Mouse (Mus musculus) intestine, embryonic 16.5 days (tissue): ENCODE results near the gene Cenpn. TPM values are rescaled to one million over a fixed set of nuclear protein-coding genes. Genes with fewer than 3 reads are reported as not detected.

Source experiments
- ATAC-seq: fragments of 200-750 bp; cut with Nextera tagmentation; 2 replicates; pipeline ENCODE4 v1.8.0; 2017; ENCODE audit warnings: moderate TSS enrichment, moderate library complexity
- H3K27ac ChIP-seq: fragments of 300-500 bp; sonication (generic); 2 replicates; pipeline ENCODE4 v1.5.1; 2014; ENCODE audit warnings: mild to moderate bottlenecking, low read length
- H3K27me3 ChIP-seq: fragments of 300-500 bp; sonication (generic); replicated peaks from 2 replicates; pipeline ENCODE4 v1.6.1; 2014; ENCODE audit warnings: low read length, control low read depth, mixed read lengths; ENCODE audit not compliant: control insufficient read depth, insufficient read depth
- H3K36me3 ChIP-seq: fragments of 300-500 bp; sonication (generic); 2 replicates; pipeline ENCODE4 v1.6.1; 2014; ENCODE audit warnings: low read length, control low read depth; ENCODE audit not compliant: control insufficient read depth, insufficient read depth
- H3K4me1 ChIP-seq: fragments of 300-500 bp; sonication (generic); 2 replicates; pipeline ENCODE4 v1.6.1; 2014; ENCODE audit warnings: low read length, control low read depth, mixed read lengths; ENCODE audit not compliant: control insufficient read depth, insufficient read depth
- H3K4me2 ChIP-seq: fragments of 300-500 bp; sonication (generic); 2 replicates; pipeline ENCODE4 v1.6.1; 2014; ENCODE audit warnings: low read depth, low read length, control low read depth
- H3K4me3 ChIP-seq: fragments of 300-500 bp; sonication (generic); 2 replicates; pipeline ENCODE4 v1.5.1; 2014; ENCODE audit warnings: mild to moderate bottlenecking, low read length
- H3K9ac ChIP-seq: fragments of 300-500 bp; sonication (generic); 2 replicates; pipeline ENCODE4 v1.6.1; 2014; ENCODE audit warnings: low read depth, low read length
- H3K9me3 ChIP-seq: fragments of 300-500 bp; sonication (generic); 2 replicates; pipeline ENCODE4 v1.6.1; 2016; ENCODE audit warnings: low read length, control low read depth; ENCODE audit not compliant: control insufficient read depth
- WGBS: fragments of 180-500 bp; shearing (Covaris S2); extraction: QIAGEN DNeasy Blood & Tissue Kit; methylation state at CpG from one replicate; pipeline ENCODE4 v1.1.7; 2014; 5-methylcytosine and 5-hydroxymethylcytosine counted together
- polyA plus RNA-seq: library from polyadenylated mRNA; unstranded; fragments of >200 nt; fragmentation: Nextera tagmentation; extraction: Ambion mirVana; gene quantifications from 2 replicates; pipeline ENCODE4 v1.2.1, GENCODE M21; 2015

The Cenpn gene
- polyA plus RNA-seq, 1 experiment from 2014 or later = 26.9 TPM

GRCm38 (mm10) chr8:116927880-116928279 is 6.3 kb downstream of the Cenpn start:
- H3K36me3 ChIP-seq = peaks cover 6% of the 10 kb centered on the region; the same call in 1 of the 2 replicates
- H3K27me3 ChIP-seq = no peaks in the 10 kb centered on the region
- peak; percentile 40; the same call in 1 of the 2 replicates for ATAC-seq
- H3K4me1 ChIP-seq = no peaks in the 10 kb centered on the region
- no peaks in the 10 kb centered on the region for H3K9me3 ChIP-seq
- no peak overlapping the region for H3K4me2 ChIP-seq
- H3K4me3 ChIP-seq = no peak overlapping the region
- WGBS = 84% methylated on average over 9 of the region's 9 CpGs
- H3K27ac ChIP-seq = no peak overlapping the region
- no peak overlapping the region for H3K9ac ChIP-seq

GRCm38 (mm10) chr8:116928588-116928987 is 7.1 kb downstream of the Cenpn start:
- no peak overlapping the region for H3K27ac ChIP-seq
- 90% methylated on average over 5 of the region's 5 CpGs for WGBS
- H3K4me2 ChIP-seq = no peak overlapping the region
- H3K27me3 ChIP-seq = no peaks in the 10 kb centered on the region
- no peak for ATAC-seq
- H3K36me3 ChIP-seq = peaks cover 6% of the 10 kb centered on the region; the same call in 1 of the 2 replicates
- H3K9ac ChIP-seq = no peak overlapping the region
- H3K9me3 ChIP-seq = no peaks in the 10 kb centered on the region
- H3K4me1 ChIP-seq = no peaks in the 10 kb centered on the region
- H3K4me3 ChIP-seq = no peak overlapping the region

GRCm38 (mm10) chr8:116934976-116935375 is 13.4 kb downstream of the Cenpn start:
- WGBS = 88% methylated on average over 4 of the region's 4 CpGs

GRCm38 (mm10) chr8:116935506-116935905 is 14.0 kb downstream of the Cenpn start:
- Histone ChIP-seq H3K36me3 (peaks cover 6% of the 10 kb centered on the region; the same call in 1 of the 2 replicates), H3K9me3 (no peaks in the 10 kb centered on the region), H3K4me2 (no peak overlapping the region), H3K4me1 (no peaks in the 10 kb centered on the region), H3K27me3 (no peaks in the 10 kb centered on the region), H3K9ac (no peak overlapping the region), H3K4me3 (no peak overlapping the region), H3K27ac (no peak overlapping the region)
- ATAC-seq = no peak
- WGBS = 79% methylated on average over 6 of the region's 6 CpGs

More at GRCm38 (mm10) chr8:116934976-116935375, 13.4 kb downstream of the Cenpn start:
- Histone ChIP-seq H3K27me3 (no peaks in the 10 kb centered on the region), H3K9me3 (no peaks in the 10 kb centered on the region), H3K9ac (no peak overlapping the region), H3K27ac (no peak overlapping the region), H3K4me1 (no peaks in the 10 kb centered on the region), H3K4me3 (no peak overlapping the region), H3K4me2 (no peak overlapping the region), H3K36me3 (peaks cover 6% of the 10 kb centered on the region; the same call in 1 of the 2 replicates)
- ATAC-seq = no peak

GRCm38 (mm10) chr8:116942284-116943058 is 20.9 kb downstream of the Cenpn start:
- Histone ChIP-seq H3K9me3 (no peaks in the 10 kb centered on the region), H3K4me1 (peaks cover 7% of the 10 kb centered on the region), H3K27me3 (no peaks in the 10 kb centered on the region), H3K36me3 (0 out of 2 replicates have a peak, but pooled peaks cover 2% of the 10 kb centered on the region), H3K4me2 (peak overlapping the region; percentile 38; the same call in 1 of the 2 replicates), H3K9ac (no peak overlapping the region), H3K4me3 (no peak overlapping the region), H3K27ac (no peak overlapping the region)
- 72% methylated on average over 12 of the region's 12 CpGs for WGBS
- no peak for ATAC-seq

- H3K4me2 ChIP-seq = peak within 1 kb of the TSS; percentile 97
- whole genome bisulfite sequencing = under 1% methylated on average over 36 of the region's 46 CpGs
- H3K27me3 ChIP-seq = no peaks in the 10 kb centered on the region
- ATAC-seq = peak; percentile 92
- H3K27ac ChIP-seq = 0 out of 2 replicates have a peak within 1 kb of the TSS, but pooled peaks have one; percentile 8
- no peaks in the 10 kb centered on the region for H3K9me3 ChIP-seq
- H3K36me3 ChIP-seq = no peaks in the 10 kb centered on the region
- H3K4me3 ChIP-seq = peak within 1 kb of the TSS; percentile 90
- peak within 1 kb of the TSS; percentile 88 for H3K9ac ChIP-seq
- peaks cover 10% of the 10 kb centered on the region for H3K4me1 ChIP-seq
Measured at GRCm38 (mm10) chr8:116943161-116943554, 21.6 kb downstream of the Cenpn start, which contains the start of gene Atmin. Atmin (plus strand) TSS chr8:116943393.

GRCm38 (mm10) chr8:116943555-116944384 is 22.2 kb downstream of the Cenpn start:
- Histone ChIP-seq H3K4me1 (peaks cover 10% of the 10 kb centered on the region), H3K9me3 (no peaks in the 10 kb centered on the region), H3K27me3 (no peaks in the 10 kb centered on the region), H3K9ac (peak overlapping the region; percentile 88), H3K4me3 (peak overlapping the region; percentile 90), H3K4me2 (peak overlapping the region; percentile 97), H3K36me3 (no peaks in the 10 kb centered on the region), H3K27ac (0 out of 2 replicates have a peak overlapping the region, but pooled peaks have one; percentile 8)
- under 1% methylated on average over 62 of the region's 62 CpGs for WGBS
- ATAC-seq = peak; percentile 77

- Histone ChIP-seq H3K27me3 (no peaks in the 10 kb centered on the region), H3K9me3 (no peaks in the 10 kb centered on the region), H3K4me2 (peak overlapping the region; percentile 97), H3K36me3 (no peaks in the 10 kb centered on the region), H3K9ac (peak overlapping the region; percentile 88), H3K27ac (no peak overlapping the region), H3K4me3 (peak overlapping the region; percentile 90), H3K4me1 (peaks cover 10% of the 10 kb centered on the region)
- 14% methylated on average over 4 of the region's 4 CpGs for WGBS
- ATAC-seq = no peak
Measured at GRCm38 (mm10) chr8:116944385-116944696, 22.8 kb downstream of the Cenpn start.

GRCm38 (mm10) chr8:116945169-116945910 is 23.8 kb downstream of the Cenpn start:
- H3K9ac ChIP-seq = no peak overlapping the region
- no peaks in the 10 kb centered on the region for H3K9me3 ChIP-seq
- no peak overlapping the region for H3K4me3 ChIP-seq
- no peak overlapping the region for H3K4me2 ChIP-seq
- no peak overlapping the region for H3K27ac ChIP-seq
- peaks cover 10% of the 10 kb centered on the region for H3K4me1 ChIP-seq
- 79% methylated on average over 9 of the region's 9 CpGs for WGBS
- H3K27me3 ChIP-seq = no peaks in the 10 kb centered on the region
- ATAC-seq = no peak
- H3K36me3 ChIP-seq = no peaks in the 10 kb centered on the region
